Mouse (Mus musculus) kidney, adult 8-10 months (tissue): ENCODE data around the gene Ssu2.
A peak's percentile ranks its signal among the peaks of the same experiment; 100 is the strongest.

Experiments used
- DNase-seq, 2 experiments: peaks; one replicate each; pipeline ENCODE4 v3.0.0; 2022

The Ssu2 gene

GRCm38 (mm10) chr6:112339016-112339415 is 48.8 kb downstream of the Ssu2 start:
- DNase-seq, result peak; percentile 25 to 37

GRCm38 (mm10) chr6:112337667-112338066 is 50.2 kb downstream of the Ssu2 start:
- DNase-seq, result no peak

GRCm38 (mm10) chr6:112333930-112334329 is 53.9 kb downstream of the Ssu2 start:
- no peak for DNase-seq

- no peak for DNase-seq
Measured at GRCm38 (mm10) chr6:112331223-112331598, 56.6 kb downstream of the Ssu2 start.

- DNase-seq, result no peak
Measured at GRCm38 (mm10) chr6:112330520-112331222, 57.2 kb downstream of the Ssu2 start.

GRCm38 (mm10) chr6:112327793-112328192 is 60.0 kb downstream of the Ssu2 start:
- DNase-seq, result peak; percentile 29 to 47

GRCm38 (mm10) chr6:112325213-112325612 is 62.6 kb downstream of the Ssu2 start:
- DNase-seq, result peak in 1 of 2 experiments; percentile 22

GRCm38 (mm10) chr6:112322916-112323315 is 64.9 kb downstream of the Ssu2 start:
- DNase-seq, result no peak

- no peak for DNase-seq
Measured at GRCm38 (mm10) chr6:112320679-112321078, 67.1 kb downstream of the Ssu2 start.

- no peak for DNase-seq
Measured at GRCm38 (mm10) chr6:112319449-112319848, 68.4 kb downstream of the Ssu2 start.

- no peak for DNase-seq
Measured at GRCm38 (mm10) chr6:112311385-112311784, 76.4 kb downstream of the Ssu2 start.

GRCm38 (mm10) chr6:112309330-112309938 is 78.4 kb downstream of the Ssu2 start:
- DNase-seq, result no peak
